Mouse (Mus musculus): ENCODE measurements around the gene Yipf2. TPM values are rescaled to one million over a fixed set of nuclear protein-coding genes. Genes with fewer than 3 reads are reported as not detected.

The Yipf2 gene
- total and polyA plus RNA-seq, 3 experiments: 4.7 to 13.2 (median 6.8) TPM

GRCm38 (mm10) chr9:21587678-21588349 is 4.8 kb downstream of the Yipf2 start:
- Histone ChIP-seq H3K27me3 (ENCODE audit: insufficient read depth, low read length) (no peaks in the 10 kb centered on the region), H3K4me1 (ENCODE audit: insufficient read depth, low read depth, low read length) (peaks cover 33% of the 10 kb centered on the region), H3K36me3 (replicated peaks) (peaks cover 90% of the 10 kb centered on the region), H3K9me3 (replicated peaks) (no peaks in the 10 kb centered on the region), H3K4me3 (ENCODE audit: low read depth, low read length) (no peak overlapping the region)
- no peak for ATAC-seq (ENCODE audit: extremely low read depth, insufficient number of reproducible peaks, low FRiP score, poor library complexity, severe bottlenecking)
- DNase-seq (ENCODE audit: low spot score): no peak
- no peak for TF ChIP-seq POLR2AphosphoS5 (IDR thresholded peaks at IDR 0.05; ENCODE audit: insufficient replicate concordance, low read depth, low read length)
- TF ChIP-seq CTCF (IDR thresholded peaks at IDR 0.05; ENCODE audit: low read depth, low read length): no peak
- TF ChIP-seq GATA1 (IDR thresholded peaks at IDR 0.05; ENCODE audit: borderline replicate concordance, low read length): no peak
- TF ChIP-seq GATA2 (IDR thresholded peaks at IDR 0.05; ENCODE audit: borderline replicate concordance, low read depth, low read length): no peak

DNA sequence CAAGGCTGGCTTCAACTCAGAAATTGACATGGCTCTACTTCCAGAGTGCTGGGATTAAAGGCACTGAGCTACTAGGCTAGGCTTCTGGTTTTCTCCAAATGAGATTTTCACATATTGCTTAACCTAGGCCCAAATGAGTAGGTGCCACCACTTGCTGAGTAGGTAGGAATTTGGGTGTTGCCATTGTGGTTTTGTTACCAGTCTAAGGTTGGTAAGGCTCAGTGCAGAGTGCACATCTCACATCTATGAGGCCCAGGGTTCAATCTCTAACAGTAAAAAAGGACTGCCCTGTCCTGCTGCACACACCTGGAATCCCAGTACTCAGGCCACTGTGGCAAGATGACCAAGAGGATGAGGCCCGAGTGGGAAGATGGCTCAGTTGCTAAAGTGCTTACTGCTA is 7.2 kb downstream of the Yipf2 start:
- DNase-seq (ENCODE audit: low spot score) (no peak), ATAC-seq (ENCODE audit: extremely low read depth, insufficient number of reproducible peaks, low FRiP score, poor library complexity, severe bottlenecking) (no peak)
- peaks cover 97% of the 10 kb centered on the region for H3K36me3 ChIP-seq (replicated peaks)
- no peak for TF ChIP-seq GATA1 (IDR thresholded peaks at IDR 0.05; ENCODE audit: borderline replicate concordance, low read length)
- TF ChIP-seq CTCF (IDR thresholded peaks at IDR 0.05; ENCODE audit: low read depth, low read length): no peak
- TF ChIP-seq GATA2 (IDR thresholded peaks at IDR 0.05; ENCODE audit: borderline replicate concordance, low read depth, low read length): no peak
- no peak for TF ChIP-seq TAL1 (conservative IDR thresholded peaks at IDR 0.05; ENCODE audit: low read depth, low read length)
- TF ChIP-seq POLR2AphosphoS5 (IDR thresholded peaks at IDR 0.05; ENCODE audit: insufficient replicate concordance, low read depth, low read length): no peak
- no peaks in the 10 kb centered on the region for H3K27me3 ChIP-seq (ENCODE audit: insufficient read depth, low read length)
- H3K4me3 ChIP-seq (ENCODE audit: low read depth, low read length): no peak overlapping the region
- no peaks in the 10 kb centered on the region for H3K9me3 ChIP-seq (replicated peaks)
- H3K4me1 ChIP-seq (ENCODE audit: insufficient read depth, low read depth, low read length): peaks cover 14% of the 10 kb centered on the region; the same call in 1 of the 2 replicates

DNA sequence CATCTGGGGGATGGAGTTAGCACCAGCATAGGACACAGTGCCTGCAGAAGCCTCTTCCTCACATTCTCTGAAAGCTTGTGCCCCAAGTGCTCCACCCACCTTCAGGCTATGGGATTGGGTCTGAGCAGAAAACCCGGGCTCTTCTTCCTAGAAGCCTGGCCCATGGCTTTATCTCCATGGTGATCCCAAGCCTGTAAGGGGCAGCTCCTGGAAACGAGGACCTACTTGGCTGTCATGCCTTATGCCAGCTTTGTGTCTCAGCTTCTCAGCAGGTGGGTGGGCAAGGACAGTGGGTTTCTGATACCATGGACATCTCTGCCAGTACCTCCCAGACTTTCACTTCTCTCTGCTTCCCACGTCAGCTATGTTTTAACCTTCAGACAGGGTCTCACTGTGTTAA is 14.4 kb downstream of the Yipf2 start:
- ATAC-seq (ENCODE audit: extremely low read depth, insufficient number of reproducible peaks, low FRiP score, poor library complexity, severe bottlenecking): no peak
- Histone ChIP-seq H3K4me1 (ENCODE audit: insufficient read depth, low read depth, low read length) (no peaks in the 10 kb centered on the region; the same call in 1 of the 2 replicates), H3K36me3 (replicated peaks) (peaks cover 98% of the 10 kb centered on the region), H3K27me3 (ENCODE audit: insufficient read depth, low read length) (no peaks in the 10 kb centered on the region), H3K9me3 (replicated peaks) (no peaks in the 10 kb centered on the region), H3K4me3 (ENCODE audit: low read depth, low read length) (no peak overlapping the region)
- no peak for DNase-seq (ENCODE audit: low spot score)
- no peak for TF ChIP-seq GATA2 (IDR thresholded peaks at IDR 0.05; ENCODE audit: borderline replicate concordance, low read depth, low read length)
- no peak for TF ChIP-seq TAL1 (conservative IDR thresholded peaks at IDR 0.05; ENCODE audit: low read depth, low read length)
- TF ChIP-seq CTCF (IDR thresholded peaks at IDR 0.05; ENCODE audit: low read depth, low read length): no peak
- TF ChIP-seq POLR2AphosphoS5 (IDR thresholded peaks at IDR 0.05; ENCODE audit: insufficient replicate concordance, low read depth, low read length): no peak
- no peak for TF ChIP-seq GATA1 (IDR thresholded peaks at IDR 0.05; ENCODE audit: borderline replicate concordance, low read length)

DNA sequence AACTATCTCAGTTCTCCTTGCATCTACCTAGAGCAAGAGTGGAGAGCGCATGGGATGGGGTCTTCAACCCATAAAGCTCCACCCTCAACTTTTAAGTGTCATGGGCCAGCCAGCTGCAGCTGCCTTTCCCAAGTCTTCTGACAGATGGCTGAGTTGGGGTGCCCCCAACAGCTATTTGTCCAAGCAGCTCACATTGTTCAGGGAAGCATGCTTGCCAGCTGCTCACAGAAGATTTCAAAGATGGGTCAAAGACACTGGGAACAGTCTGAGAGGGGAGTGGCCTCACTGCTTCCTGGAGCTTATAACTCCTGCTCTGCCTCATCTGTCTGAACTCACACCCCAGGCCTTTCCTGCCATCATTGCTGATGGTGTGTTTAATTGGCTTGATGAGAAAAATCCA is 16.3 kb downstream of the Yipf2 start:
- TF ChIP-seq TAL1 (conservative IDR thresholded peaks at IDR 0.05; ENCODE audit: low read depth, low read length): no peak
- TF ChIP-seq POLR2AphosphoS5 (IDR thresholded peaks at IDR 0.05; ENCODE audit: insufficient replicate concordance, low read depth, low read length): no peak
- TF ChIP-seq CTCF (IDR thresholded peaks at IDR 0.05; ENCODE audit: low read depth, low read length): no peak
- H3K9me3 ChIP-seq (replicated peaks): no peaks in the 10 kb centered on the region
- ATAC-seq (ENCODE audit: extremely low read depth, insufficient number of reproducible peaks, low FRiP score, poor library complexity, severe bottlenecking): no peak
- no peaks in the 10 kb centered on the region for H3K27me3 ChIP-seq (ENCODE audit: insufficient read depth, low read length)
- H3K36me3 ChIP-seq (replicated peaks): peaks cover 98% of the 10 kb centered on the region
- no peaks in the 10 kb centered on the region; the same call in 1 of the 2 replicates for H3K4me1 ChIP-seq (ENCODE audit: insufficient read depth, low read depth, low read length)
- DNase-seq (ENCODE audit: low spot score): no peak
- H3K4me3 ChIP-seq (ENCODE audit: low read depth, low read length): no peak overlapping the region

GRCm38 (mm10) chr9:21575253-21575652 is 17.4 kb downstream of the Yipf2 start:
- no peak for DNase-seq (ENCODE audit: low spot score)
- Histone ChIP-seq H3K27me3 (ENCODE audit: insufficient read depth, low read length) (no peaks in the 10 kb centered on the region), H3K4me3 (ENCODE audit: low read depth, low read length) (no peak overlapping the region), H3K36me3 (replicated peaks) (peaks cover 97% of the 10 kb centered on the region), H3K9me3 (replicated peaks) (no peaks in the 10 kb centered on the region), H3K4me1 (ENCODE audit: insufficient read depth, low read depth, low read length) (no peaks in the 10 kb centered on the region; the same call in 1 of the 2 replicates)
- no peak for TF ChIP-seq POLR2AphosphoS5 (IDR thresholded peaks at IDR 0.05; ENCODE audit: insufficient replicate concordance, low read depth, low read length)
- no peak for TF ChIP-seq GATA2 (IDR thresholded peaks at IDR 0.05; ENCODE audit: borderline replicate concordance, low read depth, low read length)
- TF ChIP-seq GATA1 (IDR thresholded peaks at IDR 0.05; ENCODE audit: borderline replicate concordance, low read length): no peak
- no peak for TF ChIP-seq TAL1 (conservative IDR thresholded peaks at IDR 0.05; ENCODE audit: low read depth, low read length)
- no peak for TF ChIP-seq CTCF (IDR thresholded peaks at IDR 0.05; ENCODE audit: low read depth, low read length)
- no peak for ATAC-seq (ENCODE audit: extremely low read depth, insufficient number of reproducible peaks, low FRiP score, poor library complexity, severe bottlenecking)

GRCm38 (mm10) chr9:21574012-21574801 is 18.4 kb downstream of the Yipf2 start:
- ATAC-seq (ENCODE audit: extremely low read depth, insufficient number of reproducible peaks, low FRiP score, poor library complexity, severe bottlenecking) (no peak), DNase-seq (ENCODE audit: low spot score) (no peak)
- Histone ChIP-seq H3K27me3 (ENCODE audit: insufficient read depth, low read length) (no peaks in the 10 kb centered on the region), H3K4me3 (ENCODE audit: low read depth, low read length) (no peak overlapping the region), H3K36me3 (replicated peaks) (peaks cover 97% of the 10 kb centered on the region), H3K4me1 (ENCODE audit: insufficient read depth, low read depth, low read length) (no peaks in the 10 kb centered on the region; the same call in 1 of the 2 replicates), H3K9me3 (replicated peaks) (no peaks in the 10 kb centered on the region)
- TF ChIP-seq TAL1 (conservative IDR thresholded peaks at IDR 0.05; ENCODE audit: low read depth, low read length) (no peak), CTCF (IDR thresholded peaks at IDR 0.05; ENCODE audit: low read depth, low read length) (no peak), POLR2AphosphoS5 (IDR thresholded peaks at IDR 0.05; ENCODE audit: insufficient replicate concordance, low read depth, low read length) (no peak), GATA2 (IDR thresholded peaks at IDR 0.05; ENCODE audit: borderline replicate concordance, low read depth, low read length) (no peak), GATA1 (IDR thresholded peaks at IDR 0.05; ENCODE audit: borderline replicate concordance, low read length) (no peak)

Measured in G1E (cell line).